Mouse (Mus musculus): ENCODE data around the gene Elovl6. TPM values are rescaled to one million over a fixed set of nuclear protein-coding genes. Genes with fewer than 3 reads are reported as not detected.

Gene Elovl6
- total RNA-seq, 1 experiment: 118 TPM

GRCm38 (mm10) chr3:129565458-129565857 is 33.3 kb downstream of the Elovl6 start:
- Histone ChIP-seq H3K4me3 (ENCODE audit: insufficient read depth in 1 of 2, low read depth in 1 of 2, low read length in 2 of 2, poor library complexity in 1 of 2, severe bottlenecking in 1 of 2) (no peak overlapping the region), H3K27ac (ENCODE audit: insufficient read depth, low read depth, low read length, poor library complexity, severe bottlenecking) (no peak overlapping the region), H3K4me1 (ENCODE audit: control insufficient read depth in 2 of 2, insufficient read depth in 2 of 2, low read length in 2 of 2, poor library complexity in 1 of 2) (peaks cover 8 to 16% of the 10 kb centered on the region in 2 experiments), H3K9me3 (ENCODE audit: control insufficient read depth, insufficient read depth, low read depth, low read length) (no peaks in the 10 kb centered on the region), H3K9ac (ENCODE audit: insufficient read depth, low read depth, low read length, poor library complexity, severe bottlenecking) (no peak overlapping the region), H3K36me3 (ENCODE audit: control insufficient read depth, insufficient read depth, low read length, poor library complexity, severe bottlenecking) (peaks cover 28% of the 10 kb centered on the region)
- in situ Hi-C loops (cut with MboI; ENCODE audit: low sequenced_read_pairs in 2 of 2, unreplicated experiment in 2 of 2): no loop called here
- TF ChIP-seq HCFC1 (IDR thresholded peaks at IDR 0.05; ENCODE audit: borderline replicate concordance, insufficient read depth, low read length) (no peak), CHD2 (IDR thresholded peaks at IDR 0.05; ENCODE audit: low read depth, low read length) (no peak)
- DNase-seq (ENCODE audit: low read depth, low spot score): no peak

GRCm38 (mm10) chr3:129566013-129566412 is 33.9 kb downstream of the Elovl6 start:
- no peak overlapping the region for H3K4me3 ChIP-seq (ENCODE audit: insufficient read depth in 1 of 2, low read depth in 1 of 2, low read length in 2 of 2, poor library complexity in 1 of 2, severe bottlenecking in 1 of 2)
- no peak overlapping the region; the same call in 1 of the 2 replicates for H3K9ac ChIP-seq (ENCODE audit: insufficient read depth, low read depth, low read length, poor library complexity, severe bottlenecking)
- in situ Hi-C loops (cut with MboI; ENCODE audit: low sequenced_read_pairs in 2 of 2, unreplicated experiment in 2 of 2): no loop called here
- TF ChIP-seq ZNF384 (IDR thresholded peaks at IDR 0.05; ENCODE audit: low read depth, low read length) (no peak), MAFK (IDR thresholded peaks at IDR 0.05; ENCODE audit: insufficient read depth, low read depth, low read length) (no peak), CHD2 (IDR thresholded peaks at IDR 0.05; ENCODE audit: low read depth, low read length) (no peak), HCFC1 (IDR thresholded peaks at IDR 0.05; ENCODE audit: borderline replicate concordance, insufficient read depth, low read length) (no peak), ZC3H11A (IDR thresholded peaks at IDR 0.05; ENCODE audit: borderline replicate concordance, low read depth, low read length) (no peak)
- no peak overlapping the region for H3K27ac ChIP-seq (ENCODE audit: insufficient read depth, low read depth, low read length, poor library complexity, severe bottlenecking)
- H3K4me1 ChIP-seq (ENCODE audit: control insufficient read depth in 2 of 2, insufficient read depth in 2 of 2, low read length in 2 of 2, poor library complexity in 1 of 2): peaks cover 8 to 13% of the 10 kb centered on the region in 2 experiments
- H3K9me3 ChIP-seq (ENCODE audit: control insufficient read depth, insufficient read depth, low read depth, low read length): no peaks in the 10 kb centered on the region
- no peak for DNase-seq (ENCODE audit: low read depth, low spot score)
- peaks cover 27% of the 10 kb centered on the region for H3K36me3 ChIP-seq (ENCODE audit: control insufficient read depth, insufficient read depth, low read length, poor library complexity, severe bottlenecking)

GRCm38 (mm10) chr3:129566876-129567275 is 34.7 kb downstream of the Elovl6 start:
- Histone ChIP-seq H3K9ac (ENCODE audit: insufficient read depth, low read depth, low read length, poor library complexity, severe bottlenecking) (no peak overlapping the region), H3K9me3 (ENCODE audit: control insufficient read depth, insufficient read depth, low read depth, low read length) (no peaks in the 10 kb centered on the region), H3K36me3 (ENCODE audit: control insufficient read depth, insufficient read depth, low read length, poor library complexity, severe bottlenecking) (peaks cover 23% of the 10 kb centered on the region), H3K27ac (ENCODE audit: insufficient read depth, low read depth, low read length, poor library complexity, severe bottlenecking) (peak overlapping the region; percentile 24; the same call in 1 of the 2 replicates), H3K4me1 (ENCODE audit: control insufficient read depth in 2 of 2, insufficient read depth in 2 of 2, low read length in 2 of 2, poor library complexity in 1 of 2) (peaks cover 8 to 17% of the 10 kb centered on the region in 2 experiments), H3K4me3 (ENCODE audit: insufficient read depth in 1 of 2, low read depth in 1 of 2, low read length in 2 of 2, poor library complexity in 1 of 2, severe bottlenecking in 1 of 2) (no peak overlapping the region)
- no peak for DNase-seq (ENCODE audit: low read depth, low spot score)
- TF ChIP-seq HCFC1 (IDR thresholded peaks at IDR 0.05; ENCODE audit: borderline replicate concordance, insufficient read depth, low read length) (no peak), CHD2 (IDR thresholded peaks at IDR 0.05; ENCODE audit: low read depth, low read length) (no peak), ZNF384 (IDR thresholded peaks at IDR 0.05; ENCODE audit: low read depth, low read length) (no peak), ZC3H11A (IDR thresholded peaks at IDR 0.05; ENCODE audit: borderline replicate concordance, low read depth, low read length) (no peak)
- in situ Hi-C loops (cut with MboI; ENCODE audit: low sequenced_read_pairs in 2 of 2, unreplicated experiment in 2 of 2): no loop called here

GRCm38 (mm10) chr3:129568506-129568905 is 36.4 kb downstream of the Elovl6 start:
- no peaks in the 10 kb centered on the region for H3K9me3 ChIP-seq (ENCODE audit: control insufficient read depth, insufficient read depth, low read depth, low read length)
- H3K36me3 ChIP-seq (ENCODE audit: control insufficient read depth, insufficient read depth, low read length, poor library complexity, severe bottlenecking): peaks cover 17% of the 10 kb centered on the region
- no peak for DNase-seq (ENCODE audit: low read depth, low spot score)
- no peak overlapping the region for H3K4me3 ChIP-seq (ENCODE audit: insufficient read depth in 1 of 2, low read depth in 1 of 2, low read length in 2 of 2, poor library complexity in 1 of 2, severe bottlenecking in 1 of 2)
- in situ Hi-C loops (cut with MboI; ENCODE audit: low sequenced_read_pairs in 2 of 2, unreplicated experiment in 2 of 2): no loop called here
- no peak overlapping the region for H3K27ac ChIP-seq (ENCODE audit: insufficient read depth, low read depth, low read length, poor library complexity, severe bottlenecking)
- no peak overlapping the region for H3K9ac ChIP-seq (ENCODE audit: insufficient read depth, low read depth, low read length, poor library complexity, severe bottlenecking)
- TF ChIP-seq CHD2 (IDR thresholded peaks at IDR 0.05; ENCODE audit: low read depth, low read length) (no peak), HCFC1 (IDR thresholded peaks at IDR 0.05; ENCODE audit: borderline replicate concordance, insufficient read depth, low read length) (no peak), ZC3H11A (IDR thresholded peaks at IDR 0.05; ENCODE audit: borderline replicate concordance, low read depth, low read length) (no peak), ZNF384 (IDR thresholded peaks at IDR 0.05; ENCODE audit: low read depth, low read length) (no peak), MAFK (IDR thresholded peaks at IDR 0.05; ENCODE audit: insufficient read depth, low read depth, low read length) (no peak)
- peaks cover 15 to 26% of the 10 kb centered on the region in 2 experiments for H3K4me1 ChIP-seq (ENCODE audit: control insufficient read depth in 2 of 2, insufficient read depth in 2 of 2, low read length in 2 of 2, poor library complexity in 1 of 2)

- no peak overlapping the region for H3K4me3 ChIP-seq (ENCODE audit: insufficient read depth in 1 of 2, low read depth in 1 of 2, low read length in 2 of 2, poor library complexity in 1 of 2, severe bottlenecking in 1 of 2)
- no peak overlapping the region for H3K9ac ChIP-seq (ENCODE audit: insufficient read depth, low read depth, low read length, poor library complexity, severe bottlenecking)
- TF ChIP-seq MAFK (IDR thresholded peaks at IDR 0.05; ENCODE audit: insufficient read depth, low read depth, low read length) (no peak), ZC3H11A (IDR thresholded peaks at IDR 0.05; ENCODE audit: borderline replicate concordance, low read depth, low read length) (no peak), CHD2 (IDR thresholded peaks at IDR 0.05; ENCODE audit: low read depth, low read length) (no peak), HCFC1 (IDR thresholded peaks at IDR 0.05; ENCODE audit: borderline replicate concordance, insufficient read depth, low read length) (no peak), ZNF384 (IDR thresholded peaks at IDR 0.05; ENCODE audit: low read depth, low read length) (no peak)
- no peak for DNase-seq (ENCODE audit: low read depth, low spot score)
- in situ Hi-C loops (cut with MboI; ENCODE audit: low sequenced_read_pairs in 2 of 2, unreplicated experiment in 2 of 2): no loop called here
- H3K9me3 ChIP-seq (ENCODE audit: control insufficient read depth, insufficient read depth, low read depth, low read length): no peaks in the 10 kb centered on the region
- H3K4me1 ChIP-seq (ENCODE audit: control insufficient read depth in 2 of 2, insufficient read depth in 2 of 2, low read length in 2 of 2, poor library complexity in 1 of 2): peaks cover 23 to 27% of the 10 kb centered on the region in 2 experiments
- H3K36me3 ChIP-seq (ENCODE audit: control insufficient read depth, insufficient read depth, low read length, poor library complexity, severe bottlenecking): peaks cover 12% of the 10 kb centered on the region
- H3K27ac ChIP-seq (ENCODE audit: insufficient read depth, low read depth, low read length, poor library complexity, severe bottlenecking): no peak overlapping the region
Observed at GRCm38 (mm10) chr3:129570989-129571388, 38.8 kb downstream of the Elovl6 start.
